In the genomic region with DNA sequence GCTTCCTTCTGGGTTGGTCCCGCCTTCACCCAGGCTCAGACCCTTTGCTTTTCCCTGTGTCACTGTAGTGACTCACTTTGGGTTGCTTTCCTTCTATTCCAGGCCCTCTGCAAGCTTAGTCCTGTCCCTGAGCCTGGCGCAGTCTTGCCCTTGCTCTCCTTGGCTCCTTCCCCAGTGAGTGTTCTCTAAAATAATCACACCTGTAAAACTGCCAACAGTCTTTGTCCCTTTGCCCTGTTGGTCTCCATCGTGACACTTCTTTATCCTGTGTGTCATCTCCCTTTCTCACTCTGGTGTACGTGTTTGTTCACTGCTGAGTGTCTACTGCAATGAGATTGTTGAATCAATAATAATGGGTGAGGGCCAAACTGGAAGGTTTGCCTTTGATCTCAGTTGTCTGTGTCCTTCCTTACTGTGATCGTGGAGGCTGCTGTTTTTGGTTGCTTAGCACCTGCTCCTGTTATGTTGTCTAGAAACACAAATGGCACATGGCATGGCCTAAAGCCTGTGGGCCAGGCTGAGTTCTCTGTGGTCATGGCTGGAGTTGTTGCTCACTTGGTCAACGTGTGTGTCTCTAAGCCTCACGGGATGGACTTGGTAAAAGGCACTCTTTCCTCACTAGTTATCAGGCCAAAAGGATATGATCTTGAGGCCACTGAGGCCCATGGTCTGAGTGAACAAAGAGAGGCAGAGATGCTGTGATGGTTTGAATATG, we compare ENCODE assay signal across 18 mouse cellular contexts.
DNase-seq lines count a peak whose midpoint lies in the region; ATAC-seq and TF ChIP-seq lines count a peak whose summit lies in the region.
"Had no signal": no experiment of that assay in that cellular context is flagged by ENCODE, and none has a peak within 500 bp of the region (broad histone marks: within the 10 kb centered on the region; RNA-seq: fewer than 3 reads in every experiment).

No protein-coding gene starts in this region.

- no peaks in the 10 kb centered on the region for H3K4me1 ChIP-seq in kidney, embryonic 16.5 days (ENCODE audit: insufficient read depth, low read length)
- no peaks in the 10 kb centered on the region for H3K4me1 ChIP-seq in heart, postnatal 0 days (ENCODE audit: control insufficient read depth, insufficient read depth)
- H3K4me1 ChIP-seq: embryonic facial prominence, embryonic 12.5 days; hindbrain, embryonic 13.5 days; liver, embryonic 15.5 days; midbrain, embryonic 10.5 days; neural tube, embryonic 15.5 days had no signal

- TF ChIP-seq CTCF in heart, postnatal 0 days (IDR thresholded peaks at IDR 0.05; ENCODE audit: low read depth), result no peak

- H3K4me3 ChIP-seq in kidney, embryonic 16.5 days (ENCODE audit: low read length), result no peak overlapping the region
- no peak overlapping the region for H3K4me3 ChIP-seq in heart, postnatal 0 days (ENCODE audit: low read depth, low read length)
- H3K4me3 ChIP-seq: embryonic facial prominence, embryonic 12.5 days; hindbrain, embryonic 13.5 days; liver, embryonic 15.5 days; midbrain, embryonic 10.5 days; neural tube, embryonic 15.5 days had no signal

- H3K27ac ChIP-seq in kidney, embryonic 16.5 days (ENCODE audit: low read length), result no peak overlapping the region
- no peak overlapping the region for H3K27ac ChIP-seq in heart, postnatal 0 days (ENCODE audit: low read depth)
- H3K27ac ChIP-seq: embryonic facial prominence, embryonic 12.5 days; hindbrain, embryonic 13.5 days; kidney, postnatal 0 days; liver, embryonic 15.5 days; midbrain, embryonic 10.5 days; neural tube, embryonic 15.5 days had no signal

- H3K9me3 ChIP-seq in kidney, embryonic 16.5 days (ENCODE audit: low read length), result no peaks in the 10 kb centered on the region
- no peaks in the 10 kb centered on the region for H3K9me3 ChIP-seq in heart, postnatal 0 days (replicated peaks; ENCODE audit: control insufficient read depth, low read length)
- H3K9me3 ChIP-seq: embryonic facial prominence, embryonic 12.5 days; hindbrain, embryonic 13.5 days; liver, embryonic 15.5 days; midbrain, embryonic 10.5 days; neural tube, embryonic 15.5 days had no signal

- DNase-seq in kidney, adult 8-10 months, result peak; percentile 26 to 40
- DNase-seq in adrenal gland, adult 8-10 months, result peak; percentile 39
- peak; percentile 44 for DNase-seq in adrenal gland, postnatal 14 days
- peak; percentile 15 for DNase-seq in heart, postnatal 0 days (ENCODE audit: low spot score)
- no peak for DNase-seq in left cerebral cortex, adult 8-10 months (ENCODE audit: low spot score in 2 of 2)
- no peak for DNase-seq in cerebellum, adult 9-11 months
- DNase-seq in lung, postnatal 14 days, result no peak
- DNase-seq: cerebellum, adult 11 months; left cerebral cortex, postnatal 4 days; thymus, adult 2 months had no signal

- WGBS in kidney, embryonic 16.5 days, result 79% methylated on average over 7 of the region's 7 CpGs
- WGBS in heart, postnatal 0 days, result 58% methylated on average over 7 of the region's 7 CpGs

- no peak for ATAC-seq in kidney, embryonic 16.5 days (ENCODE audit: low FRiP score, low TSS enrichment)
- ATAC-seq in heart, postnatal 0 days (ENCODE audit: insufficient read depth, low read depth), result no peak
- ATAC-seq: CD4-positive, CD25-positive, alpha-beta regulatory T cell, adult 4 months had no signal

- H3K36me3 ChIP-seq in kidney, embryonic 16.5 days (ENCODE audit: insufficient read depth, low read length), result no peaks in the 10 kb centered on the region
- H3K36me3 ChIP-seq in heart, postnatal 0 days (replicated peaks; ENCODE audit: control insufficient read depth, insufficient read depth, low read length), result no peaks in the 10 kb centered on the region
- H3K36me3 ChIP-seq: embryonic facial prominence, embryonic 12.5 days; hindbrain, embryonic 13.5 days; liver, embryonic 15.5 days; midbrain, embryonic 10.5 days; neural tube, embryonic 15.5 days had no signal

- H3K4me2 ChIP-seq in kidney, embryonic 16.5 days (replicated peaks; ENCODE audit: low read depth, low read length), result no peak overlapping the region
- no peak overlapping the region for H3K4me2 ChIP-seq in heart, postnatal 0 days (ENCODE audit: low read depth, low read length)
- H3K4me2 ChIP-seq: embryonic facial prominence, embryonic 12.5 days; hindbrain, embryonic 13.5 days; liver, embryonic 15.5 days; neural tube, embryonic 15.5 days had no signal

- no peak for TF ChIP-seq EP300 in heart, postnatal 0 days (IDR thresholded peaks at IDR 0.05; ENCODE audit: low read depth)

- H3K9ac ChIP-seq in kidney, embryonic 16.5 days (replicated peaks; ENCODE audit: low read length), result no peak overlapping the region
- no peak overlapping the region for H3K9ac ChIP-seq in heart, postnatal 0 days (replicated peaks; ENCODE audit: low read depth, low read length)
- H3K9ac ChIP-seq: embryonic facial prominence, embryonic 12.5 days; hindbrain, embryonic 13.5 days; liver, embryonic 15.5 days; neural tube, embryonic 15.5 days had no signal

- no peaks in the 10 kb centered on the region for H3K27me3 ChIP-seq in kidney, embryonic 16.5 days (ENCODE audit: insufficient read depth, low read length)
- no peaks in the 10 kb centered on the region for H3K27me3 ChIP-seq in heart, postnatal 0 days (ENCODE audit: control insufficient read depth, insufficient read depth, low read length)
- H3K27me3 ChIP-seq: embryonic facial prominence, embryonic 12.5 days; hindbrain, embryonic 13.5 days; liver, embryonic 15.5 days; neural tube, embryonic 15.5 days had no signal

Comparison
In these comparisons a context has a peak if more than half of its experiments do, and no peak if none do; other contexts are left out.
1. DNase-seq: peak in kidney, adult 8-10 months (2 of 2), adrenal gland, adult 8-10 months (single experiment), adrenal gland, postnatal 14 days (single experiment) and heart, postnatal 0 days (single experiment); none in left cerebral cortex, adult 8-10 months (0 of 2), cerebellum, adult 9-11 months (single experiment) and lung, postnatal 14 days (single experiment).